In the genomic region with DNA sequence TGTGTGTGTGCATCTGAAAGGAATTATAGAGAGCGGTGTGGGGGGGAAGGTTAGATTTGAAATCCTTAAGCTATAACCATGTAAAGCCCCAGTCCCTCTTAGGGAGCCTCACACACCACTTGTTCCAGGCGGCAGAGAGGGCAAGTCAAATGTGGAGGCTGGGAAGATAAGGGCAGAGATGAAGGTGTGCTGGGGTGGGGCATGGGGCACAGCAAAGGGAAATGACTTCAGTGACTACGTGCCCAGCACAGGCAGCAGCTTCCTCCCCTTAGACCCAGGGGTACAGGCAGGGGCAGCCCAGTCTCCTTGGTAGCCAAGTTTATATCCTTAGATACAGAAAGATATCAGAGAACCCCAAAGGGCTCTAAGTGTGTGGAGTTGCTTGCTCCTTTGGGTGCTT, we compare ENCODE assay signal across 27 mouse cellular contexts.
A peak's percentile ranks its signal among the peaks of the same experiment; 100 is the strongest.
DNase-seq lines count a peak whose midpoint lies in the region; ATAC-seq and TF ChIP-seq lines count a peak whose summit lies in the region.
"Had no signal": no experiment of that assay in that cellular context is flagged by ENCODE, and none has a peak within 500 bp of the region (broad histone marks: within the 10 kb centered on the region; RNA-seq: fewer than 3 reads in every experiment).

No protein-coding gene starts in this region.

- TF ChIP-seq CTCF in intestine, postnatal 0 days (IDR thresholded peaks at IDR 0.05; ENCODE audit: low read depth): no peak
- TF ChIP-seq CTCF in stomach, postnatal 0 days (IDR thresholded peaks at IDR 0.05; ENCODE audit: low read depth): no peak

- ATAC-seq in intestine, postnatal 0 days: peak; percentile 73
- peak; percentile 47 for ATAC-seq in liver, embryonic 15.5 days (ENCODE audit: insufficient read depth)
- ATAC-seq in stomach, postnatal 0 days (ENCODE audit: low FRiP score, low TSS enrichment): 0 out of 2 replicates have a peak, but pooled peaks have one; percentile 21
- ATAC-seq: forebrain, embryonic 15.5 days had no signal

- H3K36me3 ChIP-seq in intestine, postnatal 0 days (ENCODE audit: control insufficient read depth, insufficient read depth): no peaks in the 10 kb centered on the region
- no peaks in the 10 kb centered on the region for H3K36me3 ChIP-seq in liver, embryonic 15.5 days (replicated peaks)
- H3K36me3 ChIP-seq in stomach, postnatal 0 days (ENCODE audit: control insufficient read depth, insufficient read depth, low read length): no peaks in the 10 kb centered on the region
- H3K36me3 ChIP-seq: embryonic facial prominence, embryonic 13.5 days; forebrain, embryonic 10.5 days; forebrain, embryonic 15.5 days; hindbrain, embryonic 13.5 days; limb, embryonic 10.5 days; limb, embryonic 15.5 days; lung, embryonic 15.5 days; midbrain, embryonic 12.5 days; neural tube, embryonic 12.5 days had no signal

- H3K27me3 ChIP-seq in intestine, postnatal 0 days (replicated peaks; ENCODE audit: control insufficient read depth, insufficient read depth, low read length): no peaks in the 10 kb centered on the region
- no peaks in the 10 kb centered on the region for H3K27me3 ChIP-seq in liver, embryonic 15.5 days
- H3K27me3 ChIP-seq in stomach, postnatal 0 days (ENCODE audit: control insufficient read depth, insufficient read depth, low read length): no peaks in the 10 kb centered on the region
- H3K27me3 ChIP-seq: forebrain, embryonic 15.5 days; limb, embryonic 15.5 days; lung, embryonic 15.5 days; midbrain, embryonic 12.5 days; neural tube, embryonic 12.5 days had no signal

- no peak overlapping the region for H3K27ac ChIP-seq in intestine, postnatal 0 days (ENCODE audit: low read depth, low read length)
- H3K27ac ChIP-seq in liver, embryonic 15.5 days (replicated peaks): no peak overlapping the region
- no peak overlapping the region; the same call in 1 of the 2 replicates for H3K27ac ChIP-seq in stomach, postnatal 0 days (replicated peaks)
- H3K27ac ChIP-seq: embryonic facial prominence, embryonic 13.5 days; forebrain, embryonic 10.5 days; forebrain, embryonic 15.5 days; hindbrain, embryonic 13.5 days; kidney, postnatal 0 days; limb, embryonic 10.5 days; limb, embryonic 15.5 days; lung, embryonic 15.5 days; midbrain, embryonic 12.5 days; neural tube, embryonic 12.5 days had no signal

- no peaks in the 10 kb centered on the region for H3K4me1 ChIP-seq in intestine, postnatal 0 days (replicated peaks; ENCODE audit: control insufficient read depth, insufficient read depth, low read length)
- no peaks in the 10 kb centered on the region for H3K4me1 ChIP-seq in liver, embryonic 15.5 days (replicated peaks)
- H3K4me1 ChIP-seq in stomach, postnatal 0 days (replicated peaks; ENCODE audit: control insufficient read depth, insufficient read depth): no peaks in the 10 kb centered on the region
- H3K4me1 ChIP-seq: limb, embryonic 10.5 days; limb, embryonic 15.5 days; lung, embryonic 15.5 days; neural tube, embryonic 12.5 days had no signal

- DNase-seq in MEL-GATA-1-ER (ENCODE audit: extremely low read depth, low read depth): peak; percentile 3
- peak; percentile 20 for DNase-seq in stomach, postnatal 0 days (ENCODE audit: low spot score)
- DNase-seq in urinary bladder, postnatal 14 days (ENCODE audit: low spot score): no peak
- DNase-seq in heart, adult 9 months (ENCODE audit: low spot score in 2 of 2): no peak
- no peak for DNase-seq in spleen, postnatal 4 days (ENCODE audit: low spot score in 2 of 2)
- DNase-seq: adrenal gland, postnatal 25 days; cerebellum, adult 11-12 months; cerebellum, adult 9-11 months; gastrocnemius, postnatal 25 days; heart, postnatal 4 days; kidney, adult 8-10 months; kidney, postnatal 4 days; thymus, postnatal 14 days had no signal

- TF ChIP-seq EP300 in stomach, postnatal 0 days (optimal IDR thresholded peaks at IDR 0.05): no peak

- H3K9me3 ChIP-seq in intestine, postnatal 0 days (ENCODE audit: control insufficient read depth): no peaks in the 10 kb centered on the region
- H3K9me3 ChIP-seq in liver, embryonic 15.5 days (replicated peaks): no peaks in the 10 kb centered on the region
- no peaks in the 10 kb centered on the region for H3K9me3 ChIP-seq in stomach, postnatal 0 days (ENCODE audit: control insufficient read depth, low read length)
- H3K9me3 ChIP-seq: embryonic facial prominence, embryonic 13.5 days; forebrain, embryonic 15.5 days; hindbrain, embryonic 13.5 days; limb, embryonic 10.5 days; limb, embryonic 15.5 days; lung, embryonic 15.5 days; midbrain, embryonic 12.5 days; neural tube, embryonic 12.5 days had no signal

- 39% methylated on average over 3 of the region's 3 CpGs for WGBS in intestine, postnatal 0 days
- 33% methylated on average over 3 of the region's 3 CpGs for WGBS in liver, embryonic 15.5 days (ENCODE audit: insufficient replicate concordance)
- 61% methylated on average over 3 of the region's 3 CpGs for WGBS in stomach, postnatal 0 days

- H3K9ac ChIP-seq in intestine, postnatal 0 days (ENCODE audit: low read depth, low read length): no peak overlapping the region
- H3K9ac ChIP-seq in liver, embryonic 15.5 days: no peak overlapping the region
- H3K9ac ChIP-seq in stomach, postnatal 0 days (ENCODE audit: low read length): no peak overlapping the region
- H3K9ac ChIP-seq: embryonic facial prominence, embryonic 13.5 days; forebrain, embryonic 15.5 days; hindbrain, embryonic 13.5 days; limb, embryonic 15.5 days; lung, embryonic 15.5 days; midbrain, embryonic 12.5 days; neural tube, embryonic 12.5 days had no signal

- H3K4me3 ChIP-seq in intestine, postnatal 0 days (ENCODE audit: low read depth, low read length): no peak overlapping the region
- H3K4me3 ChIP-seq in liver, embryonic 15.5 days (replicated peaks): no peak overlapping the region
- H3K4me3 ChIP-seq in stomach, postnatal 0 days (ENCODE audit: low read depth, low read length): no peak overlapping the region
- H3K4me3 ChIP-seq: embryonic facial prominence, embryonic 13.5 days; forebrain, embryonic 10.5 days; forebrain, embryonic 15.5 days; hindbrain, embryonic 13.5 days; limb, embryonic 10.5 days; limb, embryonic 15.5 days; lung, embryonic 15.5 days; midbrain, embryonic 12.5 days; myocyte; neural tube, embryonic 12.5 days had no signal

- H3K4me2 ChIP-seq in intestine, postnatal 0 days (replicated peaks; ENCODE audit: low read depth): no peak overlapping the region
- no peak overlapping the region for H3K4me2 ChIP-seq in liver, embryonic 15.5 days
- no peak overlapping the region for H3K4me2 ChIP-seq in stomach, postnatal 0 days (replicated peaks; ENCODE audit: low read depth)
- H3K4me2 ChIP-seq: embryonic facial prominence, embryonic 13.5 days; forebrain, embryonic 15.5 days; heart, embryonic 11.5 days; hindbrain, embryonic 13.5 days; limb, embryonic 15.5 days; lung, embryonic 15.5 days; midbrain, embryonic 12.5 days; neural tube, embryonic 12.5 days had no signal

Comparison
In these comparisons a context has a peak if more than half of its experiments do, and no peak if none do; other contexts are left out.
1. DNase-seq: peak in MEL-GATA-1-ER (single experiment) and stomach, postnatal 0 days (single experiment); none in urinary bladder, postnatal 14 days (single experiment), heart, adult 9 months (0 of 2) and spleen, postnatal 4 days (0 of 2).
2. ATAC-seq: peak in every context shown above with its lines; median percentile 73 in intestine, postnatal 0 days; 47 in liver, embryonic 15.5 days; 21 in stomach, postnatal 0 days.